Mouse (Mus musculus) right cerebral cortex, postnatal 4 days (tissue): ENCODE data around the gene Olfr20.
"Not testable (repeated sequence)": the region's sequence is repeated elsewhere in the genome, so short reads cannot be mapped to it uniquely, and the experiment has no call there.

ENCODE experiments used
- DNase-seq: peaks from one replicate; pipeline ENCODE4 v3.0.0-alpha.2; 2022

Olfr20 gene

GRCm38 (mm10) chr11:73350483-73350882, at the start of gene Olfr20:
Gene Olfr20 (plus strand): TSS chr11:73350783.
- no peak for DNase-seq

GRCm38 (mm10) chr11:73303123-73303522, 47.5 kb upstream of the Olfr20 start:
- DNase-seq: no peak

- DNase-seq: no peak
Observed at GRCm38 (mm10) chr11:73315961-73316360, 34.6 kb upstream of the Olfr20 start.

- not testable (repeated sequence) for DNase-seq
Observed at GRCm38 (mm10) chr11:73318581-73318980, 32.0 kb upstream of the Olfr20 start.

GRCm38 (mm10) chr11:73321064-73321463, 29.5 kb upstream of the Olfr20 start:
- not testable (repeated sequence) for DNase-seq

GRCm38 (mm10) chr11:73323906-73324830, 26.4 kb upstream of the Olfr20 start:
- no peak for DNase-seq

GRCm38 (mm10) chr11:73326485-73326886, 24.1 kb upstream of the Olfr20 start:
- DNase-seq: no peak

GRCm38 (mm10) chr11:73327361-73327760, 23.2 kb upstream of the Olfr20 start:
- no peak for DNase-seq

GRCm38 (mm10) chr11:73329442-73329841, 21.1 kb upstream of the Olfr20 start, which contains the start of the genes Aspa, Gm49340 and Spata22:
Gene Aspa (minus strand): TSS chr11:73329596.
Gene Gm49340 (plus strand): TSS chr11:73329741.
Gene Spata22 (plus strand): TSS chr11:73329741.
- DNase-seq: no peak

- DNase-seq: no peak
Observed at GRCm38 (mm10) chr11:73333357-73333756, 17.2 kb upstream of the Olfr20 start.

- no peak for DNase-seq
Observed at GRCm38 (mm10) chr11:73336919-73337318, 13.7 kb upstream of the Olfr20 start.

GRCm38 (mm10) chr11:73370946-73371345, 20.4 kb downstream of the Olfr20 start, which contains the start of gene Olfr376:
Gene Olfr376 (plus strand): TSS chr11:73371246.
- DNase-seq: no peak

GRCm38 (mm10) chr11:73395374-73395773, 44.8 kb downstream of the Olfr20 start:
- no peak for DNase-seq

GRCm38 (mm10) chr11:73399514-73399913, 48.9 kb downstream of the Olfr20 start, which contains the start of gene Olfr1:
Gene Olfr1 (minus strand): TSS chr11:73399614.
- DNase-seq: no peak
